Mouse (Mus musculus) liver, embryonic 13.5 days (tissue): ENCODE measurements around the gene Psmc3. TPM values are rescaled to one million over a fixed set of nuclear protein-coding genes. Genes with fewer than 3 reads are reported as not detected.

Source experiments
- ATAC-seq: fragments of 200-750 bp; cut with Nextera tagmentation; 2 replicates; pipeline ENCODE4 v1.8.0; 2017; ENCODE audit warnings: low read depth, mild to moderate bottlenecking, moderate number of reproducible peaks, moderate library complexity
- DNase-seq: peaks from one replicate; pipeline ENCODE4 v3.0.0; 2022
- H3K27ac ChIP-seq: fragments of 300-500 bp; sonication (generic); 2 replicates; pipeline ENCODE4 v1.5.1; 2015; ENCODE audit warnings: moderate library complexity, mild to moderate bottlenecking, inconsistent platforms
- H3K27me3 ChIP-seq: fragments of 300-500 bp; sonication (generic); 2 replicates; pipeline ENCODE4 v1.6.1; 2015; ENCODE audit warnings: mild to moderate bottlenecking, inconsistent platforms
- H3K36me3 ChIP-seq: fragments of 300-500 bp; sonication (generic); 2 replicates; pipeline ENCODE4 v1.6.1; 2015; ENCODE audit warnings: mild to moderate bottlenecking, inconsistent platforms
- H3K4me1 ChIP-seq: fragments of 300-500 bp; sonication (generic); replicated peaks from 2 replicates; pipeline ENCODE4 v1.6.1; 2015; ENCODE audit warnings: inconsistent platforms
- H3K4me2 ChIP-seq: fragments of 300-500 bp; sonication (generic); 2 replicates; pipeline ENCODE4 v1.6.1; 2015; ENCODE audit warnings: inconsistent platforms, mild to moderate bottlenecking, moderate library complexity
- H3K4me3 ChIP-seq: fragments of 300-500 bp; sonication (generic); replicated peaks from 2 replicates; pipeline ENCODE4 v1.5.1; 2015; ENCODE audit warnings: mild to moderate bottlenecking, inconsistent platforms
- H3K9ac ChIP-seq: fragments of 300-500 bp; sonication (generic); 2 replicates; pipeline ENCODE4 v1.6.1; 2015; ENCODE audit warnings: mild to moderate bottlenecking, inconsistent platforms
- H3K9me3 ChIP-seq: fragments of 300-500 bp; sonication (generic); replicated peaks from 2 replicates; pipeline ENCODE4 v1.6.1; 2016; ENCODE audit warnings: inconsistent platforms
- WGBS: fragments of 180-500 bp; shearing (Covaris S2); methylation state at CpG from one replicate; pipeline ENCODE4 v1.1.7; 2015; ENCODE audit not compliant: insufficient replicate concordance; 5-methylcytosine and 5-hydroxymethylcytosine counted together
- polyA plus RNA-seq: library from polyadenylated mRNA; unstranded; fragments of >200 nt; fragmentation: Nextera tagmentation; extraction: Ambion mirVana; gene quantifications from 2 replicates; pipeline ENCODE4 v1.2.1, GENCODE M21; 2015

The Psmc3 gene
- polyA plus RNA-seq, 1 experiment from 2014 or later: 188 TPM

DNA sequence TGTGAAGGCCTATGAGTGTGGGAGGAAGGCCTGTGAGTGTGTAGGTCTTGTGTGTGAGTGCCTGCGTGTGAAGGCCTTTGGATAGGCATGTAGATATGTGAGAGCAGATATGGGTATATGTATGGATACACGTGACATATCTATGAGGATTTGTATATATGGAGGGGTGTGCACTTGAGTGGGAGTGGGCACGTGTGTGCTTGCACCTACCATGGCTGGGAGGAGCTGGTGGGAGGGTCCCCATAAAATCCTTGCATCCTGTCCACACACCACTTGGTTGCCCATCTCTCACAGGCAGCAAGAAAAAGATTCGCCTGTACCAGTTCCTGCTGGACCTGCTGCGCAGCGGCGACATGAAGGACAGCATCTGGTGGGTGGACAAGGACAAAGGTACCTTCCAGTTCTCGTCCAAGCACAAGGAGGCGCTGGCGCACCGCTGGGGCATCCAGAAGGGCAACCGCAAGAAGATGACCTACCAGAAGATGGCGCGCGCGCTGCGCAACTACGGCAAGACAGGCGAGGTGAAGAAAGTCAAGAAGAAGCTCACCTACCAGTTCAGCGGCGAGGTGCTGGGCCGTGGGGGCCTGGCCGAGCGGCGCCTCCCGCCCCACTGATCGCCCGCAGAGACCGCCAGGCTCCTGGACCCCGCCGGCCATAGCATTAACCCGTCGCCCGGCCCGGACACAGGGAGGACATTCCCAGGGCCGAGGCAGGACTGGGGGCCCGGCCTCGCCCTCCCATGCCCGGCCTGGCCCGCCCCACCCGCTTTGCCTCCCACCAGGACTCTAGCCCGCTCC is 61.2 kb downstream of the Psmc3 start:
- no peaks in the 10 kb centered on the region for H3K36me3 ChIP-seq
- WGBS: 56% methylated on average over 42 of the region's 42 CpGs
- no peaks in the 10 kb centered on the region for H3K27me3 ChIP-seq
- peak overlapping the region; percentile 58 for H3K4me2 ChIP-seq
- H3K9ac ChIP-seq: peak overlapping the region; percentile 40; the same call in 1 of the 2 replicates
- H3K27ac ChIP-seq: no peak overlapping the region
- ATAC-seq (peak; percentile 54), DNase-seq (peak; percentile 82)
- H3K9me3 ChIP-seq: no peaks in the 10 kb centered on the region
- H3K4me3 ChIP-seq: peak overlapping the region; percentile 42
- peaks cover 36% of the 10 kb centered on the region for H3K4me1 ChIP-seq

DNA sequence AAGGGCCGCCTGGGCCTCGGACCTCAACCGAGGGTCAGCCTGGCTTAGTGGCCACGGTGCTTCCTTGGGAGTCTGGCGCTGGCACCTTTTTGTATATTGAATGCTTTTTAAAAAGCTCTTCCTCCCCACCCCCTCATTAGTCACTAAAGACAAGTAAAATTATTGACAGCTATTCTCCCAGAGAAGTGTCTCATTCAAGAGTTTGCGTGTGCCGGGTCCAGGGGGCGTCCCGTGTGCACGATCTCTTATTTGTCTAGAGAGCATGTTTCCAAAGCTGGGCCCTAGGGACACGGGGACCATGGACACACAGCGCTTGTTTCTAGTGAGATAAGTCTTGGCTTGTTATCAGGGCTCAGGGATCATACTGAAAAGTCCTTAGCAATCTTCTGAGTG is 61.8 kb downstream of the Psmc3 start:
- Histone ChIP-seq H3K27me3 (no peaks in the 10 kb centered on the region), H3K4me2 (peak overlapping the region; percentile 58), H3K4me3 (peak overlapping the region; percentile 42), H3K9me3 (no peaks in the 10 kb centered on the region), H3K36me3 (no peaks in the 10 kb centered on the region), H3K4me1 (peaks cover 35% of the 10 kb centered on the region), H3K27ac (no peak overlapping the region), H3K9ac (peak overlapping the region; percentile 40; the same call in 1 of the 2 replicates)
- DNase-seq (no peak), ATAC-seq (no peak)
- 76% methylated on average over 12 of the region's 12 CpGs for WGBS

Other genes with a start within 250 kb of the Psmc3 start
- gene Mtch2, start 206.9 kb upstream of the Psmc3 start, polyA plus RNA-seq: 152 and 154 TPM in 2 replicates
- 3.0 and 4.4 TPM in 2 replicates for gene C1qtnf4, start 168.1 kb upstream of the Psmc3 start, polyA plus RNA-seq
- gene Kbtbd4, start 149.3 kb upstream of the Psmc3 start, polyA plus RNA-seq: 17.5 and 21.0 TPM in 2 replicates
- 156 and 162 TPM in 2 replicates for gene Ndufs3, start 149.2 kb upstream of the Psmc3 start, polyA plus RNA-seq
- gene Celf1, start 113.6 kb upstream of the Psmc3 start, polyA plus RNA-seq: 54.9 and 68.3 TPM in 2 replicates
- 0.69 and 1.00 TPM in 2 replicates for gene Rapsn, start 18.4 kb upstream of the Psmc3 start, polyA plus RNA-seq
- 10.6 and 10.9 TPM in 2 replicates for gene Slc39a13, start 16.4 kb downstream of the Psmc3 start, polyA plus RNA-seq
- 14.1 and 15.1 TPM in 2 replicates for gene Spi1, start 28.4 kb downstream of the Psmc3 start, polyA plus RNA-seq
- 0.14 and 0.95 TPM in 2 replicates for gene Mybpc3, start 64.1 kb downstream of the Psmc3 start, polyA plus RNA-seq
- 7.4 and 8.4 TPM in 2 replicates for gene Madd, start 129.8 kb downstream of the Psmc3 start, polyA plus RNA-seq
- 14.1 and 16.5 TPM in 2 replicates for gene Nr1h3, start 148.8 kb downstream of the Psmc3 start, polyA plus RNA-seq
- 8.2 and 10.4 TPM in 2 replicates for gene Acp2, start 148.9 kb downstream of the Psmc3 start, polyA plus RNA-seq
- gene Ddb2, start 183.0 kb downstream of the Psmc3 start, polyA plus RNA-seq: 5.5 and 6.0 TPM in 2 replicates
- gene Pacsin3, start 201.9 kb downstream of the Psmc3 start, polyA plus RNA-seq: 10.5 and 11.5 TPM in 2 replicates
- gene Arfgap2, start 211.0 kb downstream of the Psmc3 start, polyA plus RNA-seq: 64.1 and 70.4 TPM in 2 replicates